Mouse (Mus musculus) spleen, adult 18-20 months (tissue): Measurements from ENCODE around the gene Borcs6.
"Not testable (repeated sequence)": the region's sequence is repeated elsewhere in the genome, so short reads cannot be mapped to it uniquely, and the experiment has no call there.

ENCODE experiments used
- DNase-seq, 2 experiments: peaks; one replicate each; pipeline ENCODE4 v3.0.0; 2022; ENCODE audit warnings: mixed read lengths in 2 of 2

Borcs6 gene

GRCm38 (mm10) chr11:69089616-69090290, 30.2 kb downstream of the Borcs6 start:
- no peak for DNase-seq

- DNase-seq, result no peak
These were observed 30.9 kb downstream of the Borcs6 start for GRCm38 (mm10) chr11:69090367-69090766.

- no peak for DNase-seq
These were observed 32.3 kb downstream of the Borcs6 start for GRCm38 (mm10) chr11:69091566-69092385.

GRCm38 (mm10) chr11:69092386-69092751, 32.9 kb downstream of the Borcs6 start:
- DNase-seq, result peak; percentile 78 to 94

GRCm38 (mm10) chr11:69092871-69093270, 33.4 kb downstream of the Borcs6 start:
- DNase-seq, result no peak

GRCm38 (mm10) chr11:69093856-69094255, 34.3 kb downstream of the Borcs6 start:
- DNase-seq, result not testable (repeated sequence)

GRCm38 (mm10) chr11:69094697-69095429, 35.3 kb downstream of the Borcs6 start, which contains the start of gene Per1:
Gene Per1, plus strand, starts transcription at chr11:69095217.
- peak; percentile 95 to 99 for DNase-seq

GRCm38 (mm10) chr11:69095511-69096231, 36.2 kb downstream of the Borcs6 start:
- DNase-seq, result peak in 1 of 2 experiments; percentile 36

GRCm38 (mm10) chr11:69096360-69096986, 37.0 kb downstream of the Borcs6 start:
- DNase-seq, result no peak

GRCm38 (mm10) chr11:69096987-69097900, 37.7 kb downstream of the Borcs6 start:
- peak; percentile 86 to 90 for DNase-seq

GRCm38 (mm10) chr11:69098039-69098761, 38.7 kb downstream of the Borcs6 start:
- no peak for DNase-seq

- peak; percentile 91 to 93 for DNase-seq
These were observed 39.2 kb downstream of the Borcs6 start for GRCm38 (mm10) chr11:69098762-69099091.

- peak; percentile 48 to 49 for DNase-seq
These were observed 39.8 kb downstream of the Borcs6 start for GRCm38 (mm10) chr11:69099177-69099914.

- DNase-seq, result peak; percentile 91 to 93
These were observed 40.4 kb downstream of the Borcs6 start for GRCm38 (mm10) chr11:69099915-69100345.

- no peak for DNase-seq
These were observed 41.3 kb downstream of the Borcs6 start for GRCm38 (mm10) chr11:69100639-69101360.

- DNase-seq, result no peak
These were observed 42.3 kb downstream of the Borcs6 start for GRCm38 (mm10) chr11:69101604-69102402.

GRCm38 (mm10) chr11:69102403-69102725, 42.8 kb downstream of the Borcs6 start:
- no peak for DNase-seq

- no peak for DNase-seq
These were observed 43.6 kb downstream of the Borcs6 start for GRCm38 (mm10) chr11:69103121-69103520.
